Mouse (Mus musculus) kidney, adult 18-20 months (tissue): Measurements from ENCODE around the gene Rrad.

Source experiments
- DNase-seq: peaks from one replicate; pipeline ENCODE4 v3.0.0; 2021

The Rrad gene

GRCm38 (mm10) chr8:104611613-104612012 lies 19.5 kb downstream of the Rrad start:
- no peak for DNase-seq

GRCm38 (mm10) chr8:104610185-104610766 lies 20.9 kb downstream of the Rrad start:
- no peak for DNase-seq

GRCm38 (mm10) chr8:104609222-104609621 lies 21.9 kb downstream of the Rrad start:
- no peak for DNase-seq

GRCm38 (mm10) chr8:104607944-104608343 lies 23.2 kb downstream of the Rrad start:
- DNase-seq: no peak

GRCm38 (mm10) chr8:104606329-104606728 lies 24.8 kb downstream of the Rrad start:
- DNase-seq: no peak

- no peak for DNase-seq
Observed at GRCm38 (mm10) chr8:104603245-104603593, 27.9 kb downstream of the Rrad start.

GRCm38 (mm10) chr8:104602468-104603244 lies 28.5 kb downstream of the Rrad start:
- DNase-seq: peak; percentile 90

GRCm38 (mm10) chr8:104601941-104602371 lies 29.2 kb downstream of the Rrad start:
- peak; percentile 47 for DNase-seq

- DNase-seq: no peak
Observed at GRCm38 (mm10) chr8:104601386-104601785, 29.7 kb downstream of the Rrad start.

GRCm38 (mm10) chr8:104598496-104598895 lies 32.6 kb downstream of the Rrad start:
- peak; percentile 70 for DNase-seq

- DNase-seq: peak; percentile 56
Observed at GRCm38 (mm10) chr8:104597656-104598055, 33.5 kb downstream of the Rrad start.

GRCm38 (mm10) chr8:104595773-104596536 lies 35.2 kb downstream of the Rrad start:
- DNase-seq: peak; percentile 46

GRCm38 (mm10) chr8:104594611-104595362 lies 36.3 kb downstream of the Rrad start:
- DNase-seq: no peak

- no peak for DNase-seq
Observed at GRCm38 (mm10) chr8:104593536-104594325, 37.4 kb downstream of the Rrad start.

- no peak for DNase-seq
Observed at GRCm38 (mm10) chr8:104592566-104592965, 38.6 kb downstream of the Rrad start.

GRCm38 (mm10) chr8:104591856-104592255 lies 39.3 kb downstream of the Rrad start:
- DNase-seq: no peak

GRCm38 (mm10) chr8:104591133-104591834 lies 39.8 kb downstream of the Rrad start, which contains the start of gene Pdp2:
Gene Pdp2 (plus strand): TSS chr8:104591451.
- DNase-seq: peak; percentile 95

GRCm38 (mm10) chr8:104590284-104590683 lies 40.8 kb downstream of the Rrad start:
- DNase-seq: no peak

GRCm38 (mm10) chr8:104584522-104584921 lies 46.6 kb downstream of the Rrad start:
- no peak for DNase-seq
